Mouse (Mus musculus) liver, postnatal 0 days (tissue): Measurements from ENCODE around the gene Sfxn2. TPM values are rescaled to one million over a fixed set of nuclear protein-coding genes. Genes with fewer than 3 reads are reported as not detected.

ENCODE experiments used
- ATAC-seq: fragments of 200-750 bp; cut with Nextera tagmentation; 2 replicates; pipeline ENCODE4 v1.8.0; 2017; ENCODE audit warnings: mild to moderate bottlenecking, moderate library complexity
- DNase-seq: peaks from one replicate; pipeline ENCODE4 v3.0.0-alpha.2; 2016
- H3K27ac ChIP-seq: fragments of 300-500 bp; sonication (generic); 2 replicates; pipeline ENCODE4 v1.5.1; 2014; ENCODE audit warnings: antibody characterized with exemption, moderate library complexity, mild to moderate bottlenecking, low read depth
- H3K27me3 ChIP-seq: fragments of 300-500 bp; sonication (generic); 2 replicates; pipeline ENCODE4 v1.6.1; 2014; ENCODE audit warnings: low read length, control low read depth, mixed read lengths; ENCODE audit not compliant: insufficient read depth
- H3K36me3 ChIP-seq: fragments of 300-500 bp; sonication (generic); replicated peaks from 2 replicates; pipeline ENCODE4 v1.6.1; 2014; ENCODE audit warnings: mild to moderate bottlenecking, control low read depth, low read length, moderate library complexity, mixed read lengths; ENCODE audit not compliant: insufficient read depth
- H3K4me1 ChIP-seq: fragments of 300-500 bp; sonication (generic); 2 replicates; pipeline ENCODE4 v1.6.1; 2014; ENCODE audit warnings: antibody characterized with exemption, mild to moderate bottlenecking, control low read depth; ENCODE audit not compliant: insufficient read depth
- H3K4me2 ChIP-seq: fragments of 300-500 bp; sonication (generic); 2 replicates; pipeline ENCODE4 v1.6.1; 2014; ENCODE audit warnings: low read depth, mild to moderate bottlenecking, low read length, moderate library complexity, mixed read lengths
- H3K4me3 ChIP-seq: fragments of 300-500 bp; sonication (generic); 2 replicates; pipeline ENCODE4 v1.5.1; 2014; ENCODE audit warnings: low read depth, low read length
- H3K9ac ChIP-seq: fragments of 300-500 bp; sonication (generic); replicated peaks from 2 replicates; pipeline ENCODE4 v1.6.1; 2014; ENCODE audit warnings: mild to moderate bottlenecking, moderate library complexity
- H3K9me3 ChIP-seq: fragments of 300-500 bp; sonication (generic); 2 replicates; pipeline ENCODE4 v1.6.1; 2016; ENCODE audit warnings: mild to moderate bottlenecking, control low read depth, low read length, mixed read lengths
- CTCF ChIP-seq: sonication (generic); IDR thresholded peaks from 2 replicates; pipeline ENCODE4 v1.5.1; 2016; ENCODE audit warnings: antibody characterized with exemption, low read depth
- EP300 ChIP-seq: IDR thresholded peaks from 2 replicates; pipeline ENCODE4 v1.6.1; 2016; ENCODE audit warnings: antibody characterized with exemption, low read depth, mild to moderate bottlenecking
- WGBS: fragments of 180-500 bp; shearing (Covaris S2); extraction: QIAGEN DNeasy Blood & Tissue Kit; methylation state at CpG from one replicate; pipeline ENCODE4 v1.1.7; 2014; ENCODE audit not compliant: insufficient replicate concordance; 5-methylcytosine and 5-hydroxymethylcytosine counted together
- polyA plus RNA-seq: library from polyadenylated mRNA; unstranded; fragments of >200 nt; fragmentation: Nextera tagmentation; extraction: Ambion mirVana; gene quantifications from 2 replicates; pipeline ENCODE4 v1.2.1, GENCODE M21; 2015

The Sfxn2 gene
- polyA plus RNA-seq, 1 experiment from 2014 or later, result 63.4 TPM

- H3K36me3 ChIP-seq, result no peaks in the 10 kb centered on the region
- peaks cover 66% of the 10 kb centered on the region for H3K4me1 ChIP-seq
- H3K9me3 ChIP-seq, result no peaks in the 10 kb centered on the region
- H3K4me3 ChIP-seq, result peak overlapping the region; percentile 36
- ATAC-seq (no peak), DNase-seq (no peak)
- H3K4me2 ChIP-seq, result peak overlapping the region; percentile 73
- WGBS, result 37% methylated on average over 17 of the region's 17 CpGs
- no peak overlapping the region for H3K27ac ChIP-seq
- no peak overlapping the region; the same call in 1 of the 2 replicates for H3K9ac ChIP-seq
- TF ChIP-seq EP300 (no peak), CTCF (no peak)
- peaks cover 6% of the 10 kb centered on the region; the same call in 1 of the 2 replicates for H3K27me3 ChIP-seq
Measured at GRCm38 (mm10) chr19:46527632-46528528, 45.3 kb upstream of the Sfxn2 start.

- Histone ChIP-seq H3K9ac (peak overlapping the region; percentile 2), H3K4me3 (peak overlapping the region; percentile 36), H3K36me3 (no peaks in the 10 kb centered on the region), H3K4me2 (peak overlapping the region; percentile 73), H3K4me1 (peaks cover 61% of the 10 kb centered on the region), H3K27ac (no peak overlapping the region), H3K27me3 (peaks cover 1% of the 10 kb centered on the region; the same call in 1 of the 2 replicates), H3K9me3 (no peaks in the 10 kb centered on the region)
- 3% methylated on average over 20 of the region's 20 CpGs for WGBS
- TF ChIP-seq EP300 (no peak), CTCF (peak; percentile 41)
- ATAC-seq, result peak; percentile 64
- peak; percentile 74 for DNase-seq
Measured at GRCm38 (mm10) chr19:46528529-46529213, 44.5 kb upstream of the Sfxn2 start.

- peak overlapping the region; percentile 73; the same call in 1 of the 2 replicates for H3K4me2 ChIP-seq
- TF ChIP-seq EP300 (no peak), CTCF (no peak)
- no peak overlapping the region for H3K27ac ChIP-seq
- ATAC-seq (no peak), DNase-seq (no peak)
- no peaks in the 10 kb centered on the region for H3K9me3 ChIP-seq
- 0 out of 2 replicates have a peak overlapping the region, but pooled peaks have one; percentile 2 for H3K9ac ChIP-seq
- WGBS, result 41% methylated on average over 13 of the region's 13 CpGs
- no peak overlapping the region for H3K4me3 ChIP-seq
- no peaks in the 10 kb centered on the region for H3K27me3 ChIP-seq
- no peaks in the 10 kb centered on the region for H3K36me3 ChIP-seq
- peaks cover 50% of the 10 kb centered on the region for H3K4me1 ChIP-seq
Measured at GRCm38 (mm10) chr19:46529601-46530448, 43.3 kb upstream of the Sfxn2 start.

GRCm38 (mm10) chr19:46530449-46530990 is 42.6 kb upstream of the Sfxn2 start:
- no peak overlapping the region for H3K9ac ChIP-seq
- peaks cover 46% of the 10 kb centered on the region for H3K4me1 ChIP-seq
- DNase-seq (no peak), ATAC-seq (no peak)
- no peak for TF ChIP-seq EP300
- TF ChIP-seq CTCF, result no peak
- no peaks in the 10 kb centered on the region for H3K9me3 ChIP-seq
- WGBS, result 57% methylated on average over 8 of the region's 8 CpGs
- no peak overlapping the region for H3K27ac ChIP-seq
- H3K4me2 ChIP-seq, result no peak overlapping the region
- H3K4me3 ChIP-seq, result no peak overlapping the region
- H3K27me3 ChIP-seq, result no peaks in the 10 kb centered on the region
- no peaks in the 10 kb centered on the region for H3K36me3 ChIP-seq

- DNase-seq (no peak), ATAC-seq (no peak)
- Histone ChIP-seq H3K27me3 (no peaks in the 10 kb centered on the region), H3K4me3 (no peak overlapping the region), H3K36me3 (no peaks in the 10 kb centered on the region), H3K9ac (no peak overlapping the region), H3K27ac (no peak overlapping the region), H3K9me3 (no peaks in the 10 kb centered on the region), H3K4me1 (peaks cover 46% of the 10 kb centered on the region), H3K4me2 (peak overlapping the region; percentile 38; the same call in 1 of the 2 replicates)
- 41% methylated on average over 16 of the region's 16 CpGs for WGBS
- TF ChIP-seq EP300 (no peak), CTCF (no peak)
Measured at GRCm38 (mm10) chr19:46531071-46532030, 41.8 kb upstream of the Sfxn2 start.
